Mouse (Mus musculus): ENCODE data around the gene Clstn3. TPM values are rescaled to one million over a fixed set of nuclear protein-coding genes. Genes with fewer than 3 reads are reported as not detected.
A peak's percentile ranks its signal among the peaks of the same experiment; 100 is the strongest.
"Not testable (repeated sequence)": the region's sequence is repeated elsewhere in the genome, so short reads cannot be mapped to it uniquely, and the experiment has no call there.

Gene Clstn3
- polyA plus RNA-seq, 1 experiment from 2014 or later, result 2.9 TPM

GRCm38 (mm10) chr6:124493886-124494285 lies 29.3 kb upstream of the Clstn3 start:
- Histone ChIP-seq H3K4me3 (replicated peaks) (peak overlapping the region; percentile 12), H3K9ac (peak overlapping the region; percentile 50), H3K4me1 (replicated peaks) (peaks cover 29% of the 10 kb centered on the region), H3K27ac (peak overlapping the region; percentile 80), H3K36me3 (no peaks in the 10 kb centered on the region), H3K27me3 (no peaks in the 10 kb centered on the region), H3K4me2 (peak overlapping the region; percentile 47), H3K9me3 (replicated peaks) (no peaks in the 10 kb centered on the region)
- DNase-seq (no peak), ATAC-seq (ENCODE audit: low read depth) (peak; percentile 56)
- WGBS (ENCODE audit: insufficient replicate concordance), result 45% methylated on average over 5 of the region's 5 CpGs

- peak within 1 kb of the TSS; percentile 47 for H3K4me2 ChIP-seq
- no peaks in the 10 kb centered on the region for H3K36me3 ChIP-seq
- ATAC-seq (ENCODE audit: low read depth) (peak; percentile 87), DNase-seq (peak; percentile 77)
- peak within 1 kb of the TSS; percentile 80 for H3K27ac ChIP-seq
- H3K9me3 ChIP-seq (replicated peaks), result no peaks in the 10 kb centered on the region
- H3K4me1 ChIP-seq (replicated peaks), result peaks cover 29% of the 10 kb centered on the region
- H3K9ac ChIP-seq, result peak within 1 kb of the TSS; percentile 50
- peak within 1 kb of the TSS; percentile 12 for H3K4me3 ChIP-seq (replicated peaks)
- no peaks in the 10 kb centered on the region for H3K27me3 ChIP-seq
- WGBS (ENCODE audit: insufficient replicate concordance), result 4% methylated on average over 4 of the region's 4 CpGs
These were observed 28.4 kb upstream of the Clstn3 start, which contains the start of gene C1rl for GRCm38 (mm10) chr6:124492842-124493561. TSS of gene C1rl (plus strand) at chr6:124493113.

GRCm38 (mm10) chr6:124491427-124491826 lies 26.8 kb upstream of the Clstn3 start:
- no peak overlapping the region for H3K4me2 ChIP-seq
- no peak for ATAC-seq (ENCODE audit: low read depth)
- H3K27ac ChIP-seq, result no peak overlapping the region
- no peak overlapping the region for H3K9ac ChIP-seq
- H3K27me3 ChIP-seq, result no peaks in the 10 kb centered on the region
- H3K9me3 ChIP-seq (replicated peaks), result no peaks in the 10 kb centered on the region
- no peaks in the 10 kb centered on the region for H3K36me3 ChIP-seq
- no peak for DNase-seq
- no peak overlapping the region for H3K4me3 ChIP-seq (replicated peaks)
- H3K4me1 ChIP-seq (replicated peaks), result peaks cover 32% of the 10 kb centered on the region
- WGBS (ENCODE audit: insufficient replicate concordance), result 66% methylated on average over 6 of the region's 6 CpGs

- Histone ChIP-seq H3K27me3 (no peaks in the 10 kb centered on the region), H3K4me2 (no peak overlapping the region), H3K9me3 (replicated peaks) (no peaks in the 10 kb centered on the region), H3K27ac (no peak overlapping the region), H3K36me3 (no peaks in the 10 kb centered on the region), H3K9ac (no peak overlapping the region), H3K4me3 (replicated peaks) (no peak overlapping the region), H3K4me1 (replicated peaks) (peaks cover 31% of the 10 kb centered on the region)
- ATAC-seq (ENCODE audit: low read depth) (no peak), DNase-seq (no peak)
- WGBS (ENCODE audit: insufficient replicate concordance), result 68% methylated on average over 4 of the region's 4 CpGs
These were observed 24.4 kb upstream of the Clstn3 start for GRCm38 (mm10) chr6:124488952-124489351.

- Histone ChIP-seq H3K27me3 (no peaks in the 10 kb centered on the region), H3K36me3 (no peaks in the 10 kb centered on the region), H3K27ac (no peak overlapping the region), H3K4me2 (no peak overlapping the region), H3K4me1 (replicated peaks) (peaks cover 16% of the 10 kb centered on the region), H3K4me3 (replicated peaks) (no peak overlapping the region), H3K9ac (no peak overlapping the region), H3K9me3 (replicated peaks) (no peaks in the 10 kb centered on the region)
- ATAC-seq (ENCODE audit: low read depth), result no peak
- DNase-seq, result no peak
- 33% methylated on average over 2 of the region's 2 CpGs for WGBS (ENCODE audit: insufficient replicate concordance)
These were observed 22.9 kb upstream of the Clstn3 start for GRCm38 (mm10) chr6:124487509-124487908.

- Histone ChIP-seq H3K27ac (no peak overlapping the region), H3K36me3 (no peaks in the 10 kb centered on the region), H3K4me3 (replicated peaks) (no peak overlapping the region), H3K4me2 (peak overlapping the region; percentile 26), H3K9me3 (replicated peaks) (no peaks in the 10 kb centered on the region), H3K9ac (no peak overlapping the region), H3K4me1 (replicated peaks) (peaks cover 12% of the 10 kb centered on the region; the same call in 1 of the 2 replicates), H3K27me3 (no peaks in the 10 kb centered on the region)
- DNase-seq (no peak), ATAC-seq (ENCODE audit: low read depth) (no peak)
- WGBS (ENCODE audit: insufficient replicate concordance), result 31% methylated on average over 21 of the region's 21 CpGs
These were observed 21.0 kb upstream of the Clstn3 start for GRCm38 (mm10) chr6:124485414-124486144.

- Histone ChIP-seq H3K4me2 (no peak overlapping the region), H3K27me3 (no peaks in the 10 kb centered on the region), H3K36me3 (no peaks in the 10 kb centered on the region), H3K4me1 (replicated peaks) (peaks cover 13% of the 10 kb centered on the region), H3K9me3 (replicated peaks) (no peaks in the 10 kb centered on the region), H3K27ac (no peak overlapping the region), H3K4me3 (replicated peaks) (no peak overlapping the region), H3K9ac (no peak overlapping the region)
- 75% methylated on average over 7 of the region's 7 CpGs for WGBS (ENCODE audit: insufficient replicate concordance)
- DNase-seq (no peak), ATAC-seq (ENCODE audit: low read depth) (no peak)
These were observed 20.3 kb upstream of the Clstn3 start for GRCm38 (mm10) chr6:124484851-124485250.

GRCm38 (mm10) chr6:124483831-124484230 lies 19.2 kb upstream of the Clstn3 start:
- H3K27ac ChIP-seq; H3K4me3 ChIP-seq (replicated peaks); H3K27me3 ChIP-seq; H3K4me2 ChIP-seq; H3K36me3 ChIP-seq; H3K9me3 ChIP-seq (replicated peaks); DNase-seq; ATAC-seq (ENCODE audit: low read depth); H3K9ac ChIP-seq: not testable (repeated sequence)
- peaks cover 24% of the 10 kb centered on the region for H3K4me1 ChIP-seq (replicated peaks)
- 75% methylated on average over 3 of the region's 3 CpGs for WGBS (ENCODE audit: insufficient replicate concordance)

- 21% methylated on average over 6 of the region's 6 CpGs for WGBS (ENCODE audit: insufficient replicate concordance)
- peaks cover 42% of the 10 kb centered on the region for H3K4me1 ChIP-seq (replicated peaks)
- 0 out of 2 replicates have a peak overlapping the region, but pooled peaks have one; percentile 19 for H3K27ac ChIP-seq
- H3K9ac ChIP-seq, result no peak overlapping the region
- no peaks in the 10 kb centered on the region for H3K27me3 ChIP-seq
- DNase-seq (no peak), ATAC-seq (ENCODE audit: low read depth) (peak; percentile 48)
- no peak overlapping the region for H3K4me3 ChIP-seq (replicated peaks)
- no peaks in the 10 kb centered on the region for H3K9me3 ChIP-seq (replicated peaks)
- H3K4me2 ChIP-seq, result no peak overlapping the region
- H3K36me3 ChIP-seq, result no peaks in the 10 kb centered on the region
These were observed 17.0 kb upstream of the Clstn3 start for GRCm38 (mm10) chr6:124481571-124481970.

GRCm38 (mm10) chr6:124480295-124480694 lies 15.7 kb upstream of the Clstn3 start:
- Histone ChIP-seq H3K27ac (no peak overlapping the region), H3K9ac (no peak overlapping the region), H3K4me3 (replicated peaks) (no peak overlapping the region), H3K4me2 (no peak overlapping the region), H3K36me3 (no peaks in the 10 kb centered on the region), H3K27me3 (no peaks in the 10 kb centered on the region), H3K4me1 (replicated peaks) (peaks cover 42% of the 10 kb centered on the region), H3K9me3 (replicated peaks) (no peaks in the 10 kb centered on the region)
- no peak for DNase-seq
- 26% methylated on average over 4 of the region's 4 CpGs for WGBS (ENCODE audit: insufficient replicate concordance)
- no peak for ATAC-seq (ENCODE audit: low read depth)

- no peaks in the 10 kb centered on the region for H3K36me3 ChIP-seq
- no peak overlapping the region for H3K27ac ChIP-seq
- DNase-seq (no peak), ATAC-seq (ENCODE audit: low read depth) (no peak; the same call in 1 of the 2 replicates)
- no peaks in the 10 kb centered on the region for H3K27me3 ChIP-seq
- no peaks in the 10 kb centered on the region for H3K9me3 ChIP-seq (replicated peaks)
- 68% methylated on average over 3 of the region's 3 CpGs for WGBS (ENCODE audit: insufficient replicate concordance)
- H3K4me3 ChIP-seq (replicated peaks), result no peak overlapping the region
- H3K4me1 ChIP-seq (replicated peaks), result peaks cover 45% of the 10 kb centered on the region
- H3K4me2 ChIP-seq, result no peak overlapping the region
- no peak overlapping the region for H3K9ac ChIP-seq
These were observed 15.0 kb upstream of the Clstn3 start for GRCm38 (mm10) chr6:124479573-124479930.
